Mouse (Mus musculus) thymus, adult 2 months (tissue): ENCODE measurements around the gene Ssna1. TPM values are rescaled to one million over a fixed set of nuclear protein-coding genes. Genes with fewer than 3 reads are reported as not detected.

Experiments used
- DNase-seq: peaks from one replicate; pipeline ENCODE4 v3.0.0; 2021
- H3K27ac ChIP-seq: fragments of 200-500 bp; 2 replicates; pipeline ENCODE4 v1.5.1; 2012; ENCODE audit warnings: low read length, control low read depth; ENCODE audit not compliant: control insufficient read depth, insufficient read depth
- H3K27me3 ChIP-seq: fragments of 200-500 bp; 2 replicates; pipeline ENCODE4 v1.6.1; 2012; ENCODE audit warnings: mild to moderate bottlenecking, low read length, moderate library complexity, mixed read lengths; ENCODE audit not compliant: control insufficient read depth, insufficient read depth
- H3K36me3 ChIP-seq: fragments of 200-500 bp; 2 replicates; pipeline ENCODE4 v1.6.1; 2012; ENCODE audit warnings: mild to moderate bottlenecking, low read length, moderate library complexity; ENCODE audit not compliant: control insufficient read depth, insufficient read depth
- H3K4me1 ChIP-seq: fragments of 200-500 bp; replicated peaks from 2 replicates; pipeline ENCODE4 v1.6.1; 2012; ENCODE audit warnings: low read length; ENCODE audit not compliant: control insufficient read depth, insufficient read depth
- H3K4me3 ChIP-seq: fragments of 200-500 bp; 2 replicates; pipeline ENCODE4 v1.5.1; 2012; ENCODE audit warnings: mild to moderate bottlenecking, low read length, control low read depth, moderate library complexity; ENCODE audit not compliant: control insufficient read depth, insufficient read depth
- CTCF ChIP-seq: fragments of 200-500 bp; IDR thresholded peaks from 2 replicates; pipeline ENCODE4 v1.5.1; 2012; ENCODE audit warnings: mild to moderate bottlenecking, control low read depth, low read length, moderate library complexity, borderline replicate concordance; ENCODE audit not compliant: control insufficient read depth, poor library complexity, insufficient read depth; ENCODE audit errors: extremely low read depth
- POLR2A ChIP-seq: fragments of 200-500 bp; IDR thresholded peaks from 2 replicates; pipeline ENCODE4 v1.6.1; 2012; ENCODE audit warnings: mild to moderate bottlenecking, low read length, control low read depth, moderate library complexity; ENCODE audit not compliant: control insufficient read depth, poor library complexity, insufficient read depth; ENCODE audit errors: extremely low read depth
- WGBS: fragments of 180-500 bp; shearing (Covaris S2); methylation state at CpG from one replicate; pipeline ENCODE4 v1.1.7; 2018; 5-methylcytosine and 5-hydroxymethylcytosine counted together
- polyA plus RNA-seq: library from polyadenylated mRNA; depleted of rRNA; stranded (reverse); fragments of >200 nt; gene quantifications from 2 replicates; pipeline ENCODE4 v1.2.3, GENCODE M21; 2012

Ssna1 gene
- polyA plus RNA-seq, 1 experiment, result 182 TPM

- TF ChIP-seq CTCF (no peak), POLR2A (no peak)
- Histone ChIP-seq H3K4me3 (no peak overlapping the region), H3K36me3 (no peaks in the 10 kb centered on the region), H3K27me3 (peaks cover 17% of the 10 kb centered on the region), H3K4me1 (no peaks in the 10 kb centered on the region), H3K27ac (no peak overlapping the region)
- WGBS, result 5% methylated on average over 18 of the region's 18 CpGs
- no peak for DNase-seq
Measured at GRCm38 (mm10) chr2:25290816-25291130, 18.5 kb upstream of the Ssna1 start.

GRCm38 (mm10) chr2:25290101-25290815 lies 18.0 kb upstream of the Ssna1 start:
- no peak for DNase-seq
- Histone ChIP-seq H3K27me3 (peaks cover 17% of the 10 kb centered on the region), H3K4me3 (no peak overlapping the region), H3K36me3 (peaks cover 4% of the 10 kb centered on the region; the same call in 1 of the 2 replicates), H3K27ac (no peak overlapping the region), H3K4me1 (no peaks in the 10 kb centered on the region)
- WGBS, result 7% methylated on average over 54 of the region's 54 CpGs
- TF ChIP-seq CTCF (no peak), POLR2A (no peak)

- Histone ChIP-seq H3K27me3 (peaks cover 17% of the 10 kb centered on the region), H3K27ac (no peak within 1 kb of the TSS), H3K36me3 (peaks cover 10% of the 10 kb centered on the region), H3K4me1 (no peaks in the 10 kb centered on the region), H3K4me3 (no peak within 1 kb of the TSS)
- 8% methylated on average over 11 of the region's 11 CpGs for WGBS
- no peak for DNase-seq
- no peak for TF ChIP-seq CTCF
- no peak for TF ChIP-seq POLR2A
Measured at GRCm38 (mm10) chr2:25289651-25290050, 17.4 kb upstream of the Ssna1 start, which contains the start of gene Lrrc26. Gene Lrrc26, plus strand, starts transcription at chr2:25289915.

- no peak for DNase-seq
- peaks cover 18% of the 10 kb centered on the region for H3K36me3 ChIP-seq
- TF ChIP-seq POLR2A (no peak), CTCF (no peak)
- H3K4me1 ChIP-seq, result no peaks in the 10 kb centered on the region
- H3K4me3 ChIP-seq, result no peak overlapping the region
- peaks cover 17% of the 10 kb centered on the region for H3K27me3 ChIP-seq
- 87% methylated on average over 7 of the region's 7 CpGs for WGBS
- no peak overlapping the region for H3K27ac ChIP-seq
Measured at GRCm38 (mm10) chr2:25288734-25289345, 16.6 kb upstream of the Ssna1 start.

- 95% methylated on average over 6 of the region's 6 CpGs for WGBS
- Histone ChIP-seq H3K4me3 (no peak within 1 kb of the TSS), H3K27me3 (peaks cover 17% of the 10 kb centered on the region), H3K36me3 (peaks cover 18% of the 10 kb centered on the region), H3K4me1 (no peaks in the 10 kb centered on the region), H3K27ac (no peak within 1 kb of the TSS)
- no peak for DNase-seq
- TF ChIP-seq CTCF (no peak), POLR2A (no peak)
Measured at GRCm38 (mm10) chr2:25287927-25288649, 15.8 kb upstream of the Ssna1 start, which contains the start of gene Tmem210. Gene Tmem210, plus strand, starts transcription at chr2:25288145.

GRCm38 (mm10) chr2:25286837-25287636 lies 14.8 kb upstream of the Ssna1 start:
- whole genome bisulfite sequencing, result 65% methylated on average over 7 of the region's 7 CpGs
- peaks cover 18% of the 10 kb centered on the region for H3K36me3 ChIP-seq
- no peak overlapping the region for H3K4me3 ChIP-seq
- DNase-seq, result no peak
- H3K27ac ChIP-seq, result no peak overlapping the region
- H3K27me3 ChIP-seq, result peaks cover 12% of the 10 kb centered on the region
- TF ChIP-seq CTCF, result no peak
- no peak for TF ChIP-seq POLR2A
- no peaks in the 10 kb centered on the region for H3K4me1 ChIP-seq
